Mouse (Mus musculus) C2C12 (cell line): ENCODE results near the gene Olfr1033. TPM values are rescaled to one million over a fixed set of nuclear protein-coding genes. Genes with fewer than 3 reads are reported as not detected.
"Not testable (repeated sequence)": the region's sequence is repeated elsewhere in the genome, so short reads cannot be mapped to it uniquely, and the experiment has no call there.

Experiments
- H3K27me3 ChIP-seq: one replicate; pipeline ENCODE4 v1.6.1; 2011; ENCODE audit not compliant: control insufficient read depth, insufficient read depth, insufficient read length
- H3K36me3 ChIP-seq: one replicate; pipeline ENCODE4 v1.6.1; 2011; ENCODE audit not compliant: control insufficient read depth, insufficient read depth
- H3K4me3 ChIP-seq: one replicate; pipeline ENCODE4 v1.5.1; 2011; ENCODE audit warnings: mild to moderate bottlenecking, control low read depth; ENCODE audit not compliant: poor library complexity, insufficient read depth, severe bottlenecking
- H3K79me2 ChIP-seq: one replicate; pipeline ENCODE4 v1.6.1; 2011; ENCODE audit not compliant: control insufficient read depth, insufficient read depth
- H3K79me3 ChIP-seq: one replicate; pipeline ENCODE4 v1.6.1; 2011; ENCODE audit warnings: low read depth, control low read depth
- H3ac ChIP-seq: one replicate; pipeline ENCODE3; 2011; ENCODE audit warnings: low read depth; ENCODE audit not compliant: control insufficient read depth, insufficient read length
- CEBPB ChIP-seq: IDR thresholded peaks from one replicate; pipeline ENCODE4 v1.6.1; 2011; ENCODE audit warnings: low read depth, mild to moderate bottlenecking, control low read depth, moderate library complexity
- CTCF ChIP-seq: IDR thresholded peaks from one replicate; pipeline ENCODE4 v1.5.1; 2011; ENCODE audit not compliant: control insufficient read depth, insufficient read depth, insufficient read length
- FOSL1 ChIP-seq: IDR thresholded peaks from one replicate; pipeline ENCODE4 v1.8.0; 2011; ENCODE audit warnings: mild to moderate bottlenecking, low read length; ENCODE audit not compliant: poor library complexity, insufficient read depth, severe bottlenecking
- MAX ChIP-seq: IDR thresholded peaks from one replicate; pipeline ENCODE4 v1.6.1; 2011; ENCODE audit warnings: mild to moderate bottlenecking, control low read depth
- MYOD1 ChIP-seq: IDR thresholded peaks from one replicate; pipeline ENCODE4 v1.6.1; 2011; ENCODE audit warnings: low read depth; ENCODE audit not compliant: control insufficient read depth, insufficient read length
- MYOG ChIP-seq: IDR thresholded peaks from one replicate; pipeline ENCODE4 v1.6.1; 2011; ENCODE audit not compliant: control insufficient read depth, insufficient read length; ENCODE audit errors: extremely low read depth
- USF1 ChIP-seq: IDR thresholded peaks from one replicate; pipeline ENCODE4 v1.6.1; 2011; ENCODE audit warnings: low read depth, mild to moderate bottlenecking, control low read depth, moderate library complexity
- long read RNA-seq, 2 experiments: library from polyadenylated mRNA; unstranded; transcript quantifications; one replicate each; pipeline ENCODE4 v2.0.0; 2019 to 2020
- polyA plus RNA-seq: library from polyadenylated mRNA; unstranded; fragments of >200 nt; fragmentation: generic; extraction: Trizol; gene quantifications from one replicate; pipeline ENCODE4 v1.2.1, GENCODE M21; 2012; ENCODE audit warnings: missing spikeins

Olfr1033 gene
- not detected for polyA plus RNA-seq
- long read RNA-seq, experiment 1 = 0 reads
- long read RNA-seq, experiment 2 = 0 reads

DNA sequence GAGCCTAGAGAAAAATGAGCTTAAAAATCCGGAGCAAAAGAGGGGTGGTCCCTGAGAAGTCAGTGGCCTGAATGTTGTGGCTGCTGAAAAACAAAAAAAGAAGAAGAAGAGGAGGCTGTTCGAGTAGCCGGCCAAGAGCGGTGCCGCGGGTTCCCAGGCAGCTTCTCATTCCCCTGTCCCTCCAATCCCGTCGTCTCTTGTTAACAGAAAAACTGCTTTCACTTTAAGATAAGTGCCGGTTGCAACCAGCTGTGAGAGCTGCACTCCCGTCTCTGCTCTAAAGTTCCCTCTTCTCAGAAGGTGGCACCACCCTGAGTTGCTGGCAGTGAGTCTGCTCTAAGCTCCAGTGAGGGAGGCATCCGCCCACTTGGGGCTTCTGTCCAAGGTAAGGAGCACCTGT is at the start of gene Olfr1033:
Olfr1033 (plus strand) TSS at position 228 of the 400 bp plus-strand sequence.
- H3K4me3 ChIP-seq, H3K79me2 ChIP-seq, H3K36me3 ChIP-seq, H3ac ChIP-seq, H3K79me3 ChIP-seq, H3K27me3 ChIP-seq: not testable (repeated sequence)

DNA sequence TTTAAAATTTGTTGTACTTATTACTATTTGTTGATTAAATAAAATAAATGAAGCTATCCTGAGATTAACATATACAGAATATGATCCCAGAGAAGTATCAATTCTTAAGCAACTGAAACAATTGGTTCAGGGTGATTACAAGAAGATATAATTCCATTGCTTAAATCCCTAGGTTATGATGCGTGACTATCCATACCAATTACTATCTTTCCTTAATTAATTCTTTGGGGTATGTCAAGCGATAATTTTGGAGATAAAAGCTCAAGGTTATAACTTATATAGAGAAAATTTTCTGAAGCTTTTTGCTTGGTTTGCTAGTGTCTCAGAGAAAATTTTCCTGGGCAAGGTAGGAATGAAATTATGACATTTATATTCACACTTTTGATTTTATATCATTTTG is 46.8 kb upstream of the Olfr1033 start, which contains the start of gene Olfr1029:
Olfr1029 (plus strand) TSS at position 301 of the 400 bp plus-strand sequence.
- Histone ChIP-seq H3K4me3 (no peak within 1 kb of the TSS), H3K36me3 (no peaks in the 10 kb centered on the region), H3K79me3 (no peaks in the 10 kb centered on the region), H3K27me3 (no peaks in the 10 kb centered on the region), H3K79me2 (no peaks in the 10 kb centered on the region), H3ac (no peak within 1 kb of the TSS)
- TF ChIP-seq MAX = no peak
- TF ChIP-seq FOSL1 = no peak
- TF ChIP-seq MYOD1 = no peak
- no peak for TF ChIP-seq MYOG
- TF ChIP-seq CEBPB = no peak
- TF ChIP-seq USF1 = no peak
- no peak for TF ChIP-seq CTCF

DNA sequence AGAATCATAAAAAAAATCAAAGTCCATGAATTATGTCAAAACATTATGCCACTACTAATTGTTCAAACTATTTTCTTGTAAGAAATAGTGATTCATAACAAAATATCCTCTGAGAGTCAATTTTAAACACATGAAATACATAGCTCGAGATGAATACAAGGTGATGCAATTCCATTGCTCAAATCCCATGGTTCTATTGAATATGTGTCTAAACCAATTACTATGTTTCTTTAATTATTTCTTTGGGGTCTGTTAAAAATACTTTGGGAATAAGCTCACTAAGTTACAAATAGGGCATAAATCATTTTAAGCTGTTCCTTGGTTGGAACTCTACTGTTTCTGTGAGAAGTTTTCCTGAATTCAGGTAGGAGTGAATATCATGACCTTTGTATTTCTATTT is 41.5 kb upstream of the Olfr1033 start, which contains the start of gene Olfr1030:
Olfr1030 (plus strand) TSS at position 301 of the 400 bp plus-strand sequence.
- TF ChIP-seq CEBPB = no peak
- TF ChIP-seq USF1 = no peak
- TF ChIP-seq MYOG = no peak
- no peak for TF ChIP-seq CTCF
- TF ChIP-seq MYOD1 = no peak
- no peak within 1 kb of the TSS for H3K4me3 ChIP-seq

DNA sequence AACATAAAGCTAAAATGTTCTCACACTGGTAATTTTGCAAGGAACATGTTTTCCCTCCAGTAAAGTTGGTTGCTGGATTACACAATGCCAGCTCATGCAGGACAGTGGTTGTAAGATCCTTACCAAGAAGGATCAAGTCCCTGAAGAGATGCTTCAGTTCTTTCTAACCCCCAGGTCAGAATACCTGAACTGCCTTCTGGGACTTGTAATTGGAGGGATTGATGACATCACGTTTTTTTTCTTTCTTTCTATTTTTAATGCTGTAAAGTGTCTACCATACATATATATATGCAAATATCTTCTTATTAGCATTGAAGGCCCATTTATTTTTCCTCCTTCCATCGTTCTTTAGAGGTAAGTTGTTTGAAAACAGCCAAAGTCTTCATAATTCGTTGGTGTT is 30.4 kb upstream of the Olfr1033 start, which contains the start of gene Olfr1031:
Olfr1031 (plus strand) TSS at position 301 of the 400 bp plus-strand sequence.
- TF ChIP-seq MAX (no peak), CEBPB (no peak), MYOD1 (no peak), FOSL1 (no peak), USF1 (no peak), CTCF (no peak), MYOG (no peak)

More for the DNA sequence above, 41.5 kb upstream of the Olfr1033 start, which contains the start of gene Olfr1030:
- Histone ChIP-seq H3K79me3 (no peaks in the 10 kb centered on the region), H3ac (no peak within 1 kb of the TSS), H3K27me3 (no peaks in the 10 kb centered on the region), H3K36me3 (no peaks in the 10 kb centered on the region), H3K79me2 (no peaks in the 10 kb centered on the region)

DNA sequence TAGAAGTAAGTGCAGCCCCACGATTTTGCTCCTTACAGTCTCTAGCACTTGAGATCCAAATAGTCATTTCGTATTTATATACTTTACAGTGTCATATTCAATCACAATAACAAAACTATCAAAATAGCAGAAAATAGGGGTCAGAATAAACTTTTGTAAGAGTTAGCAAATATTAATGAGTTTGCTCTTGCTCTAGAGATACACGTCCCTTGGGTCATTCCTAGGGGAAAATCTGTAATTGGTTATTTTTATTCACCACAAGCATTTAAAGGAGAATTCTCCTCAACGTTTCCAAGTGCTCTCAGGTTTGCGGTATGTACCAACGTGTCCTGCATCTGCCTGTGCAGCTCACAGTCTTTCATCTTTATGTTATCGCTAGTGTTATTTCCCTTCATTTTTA is 15.2 kb upstream of the Olfr1033 start, which contains the start of gene Olfr1032:
Olfr1032 (plus strand) TSS at position 301 of the 400 bp plus-strand sequence.
- no peaks in the 10 kb centered on the region for H3K79me2 ChIP-seq
- TF ChIP-seq CTCF (no peak), USF1 (no peak), MAX (no peak), CEBPB (no peak), MYOD1 (no peak), FOSL1 (no peak), MYOG (no peak)
- H3ac ChIP-seq = no peak within 1 kb of the TSS
- no peaks in the 10 kb centered on the region for H3K36me3 ChIP-seq
- H3K4me3 ChIP-seq = no peak within 1 kb of the TSS
- H3K27me3 ChIP-seq = no peaks in the 10 kb centered on the region
- no peaks in the 10 kb centered on the region for H3K79me3 ChIP-seq

More for the DNA sequence above, 30.4 kb upstream of the Olfr1033 start, which contains the start of gene Olfr1031:
- no peak within 1 kb of the TSS for H3ac ChIP-seq
- H3K4me3 ChIP-seq = no peak within 1 kb of the TSS
- H3K79me3 ChIP-seq = no peaks in the 10 kb centered on the region
- H3K79me2 ChIP-seq = no peaks in the 10 kb centered on the region
- H3K36me3 ChIP-seq = no peaks in the 10 kb centered on the region
- H3K27me3 ChIP-seq = no peaks in the 10 kb centered on the region

DNA sequence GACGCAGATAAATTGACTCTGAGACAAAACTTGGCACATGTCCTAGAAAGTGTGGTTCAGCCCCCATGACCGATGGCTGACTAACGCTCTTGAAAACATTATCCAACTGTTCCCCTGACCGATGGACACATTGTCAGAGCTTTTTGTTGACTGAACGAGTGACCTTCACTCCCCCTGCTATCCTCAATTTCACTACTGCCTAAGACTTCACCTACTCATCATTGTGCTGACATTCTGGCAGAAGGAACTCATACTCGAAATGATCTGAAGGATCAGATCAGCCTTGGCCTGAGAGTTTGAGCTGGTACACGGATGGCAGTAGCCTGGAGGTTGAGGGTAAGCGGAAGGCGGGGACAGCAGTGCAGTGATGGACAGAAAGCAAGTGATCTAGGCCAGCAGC is 1.1 kb downstream of the Olfr1033 start:
- not testable (repeated sequence) for H3K27me3 ChIP-seq, H3K36me3 ChIP-seq, H3K4me3 ChIP-seq, H3K79me2 ChIP-seq, H3ac ChIP-seq, H3K79me3 ChIP-seq
